Mouse (Mus musculus): ENCODE measurements around the gene Opcml. TPM values are rescaled to one million over a fixed set of nuclear protein-coding genes. Genes with fewer than 3 reads are reported as not detected.
A peak's percentile ranks its signal among the peaks of the same experiment; 100 is the strongest.

The Opcml gene
- total RNA-seq, 2 experiments from 2014 or later, result 210 to 230 TPM

- no peak for DNase-seq (ENCODE audit: low spot score in 2 of 2)
Observed at GRCm38 (mm10) chr9:27998767-27999166, 208.2 kb downstream of the Opcml start.

GRCm38 (mm10) chr9:28003131-28003530 lies 212.6 kb downstream of the Opcml start:
- no peak for DNase-seq (ENCODE audit: low spot score in 2 of 2)

DNA sequence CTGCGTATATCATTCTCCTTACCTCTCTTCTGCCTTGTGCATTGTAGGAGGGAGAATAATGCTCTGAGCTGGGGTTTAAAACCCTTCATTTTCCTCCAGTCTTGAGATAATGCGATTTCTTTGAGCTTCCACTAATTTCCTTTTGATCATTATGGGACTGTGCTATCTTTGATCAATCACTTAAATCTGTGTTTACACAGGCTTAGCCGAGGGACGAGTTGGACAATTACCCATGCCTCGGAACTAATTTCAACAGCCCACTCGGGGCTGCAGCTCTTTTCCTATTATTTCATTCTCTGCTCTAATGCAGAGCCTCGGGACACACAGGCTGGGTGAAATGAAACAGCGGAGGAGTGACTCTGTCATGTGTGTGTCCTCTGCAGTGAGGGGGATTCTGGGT lies 220.9 kb downstream of the Opcml start:
- DNase-seq (ENCODE audit: low spot score in 2 of 2), result no peak

DNA sequence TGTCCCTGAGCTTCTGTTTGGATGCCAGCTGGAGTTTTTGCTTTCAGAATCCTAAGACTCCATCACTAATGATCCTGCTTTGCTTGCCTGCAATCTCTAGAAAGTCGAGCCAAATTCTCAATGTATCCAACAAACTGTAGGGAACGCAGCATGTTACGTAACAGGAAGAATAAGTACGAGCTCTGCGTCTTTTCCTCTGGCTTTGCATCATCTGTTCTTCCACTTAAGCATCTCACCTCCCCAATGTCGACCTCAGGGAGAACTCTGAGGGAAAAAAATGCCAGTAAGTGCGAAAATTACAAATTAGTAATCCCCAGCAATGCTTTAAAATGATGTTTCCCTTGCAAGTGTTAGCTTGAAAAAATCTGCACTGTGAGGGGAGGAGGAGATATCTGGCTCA lies 222.1 kb downstream of the Opcml start:
- DNase-seq (ENCODE audit: low spot score in 2 of 2), result peak in 1 of 2 experiments; percentile 26

DNA sequence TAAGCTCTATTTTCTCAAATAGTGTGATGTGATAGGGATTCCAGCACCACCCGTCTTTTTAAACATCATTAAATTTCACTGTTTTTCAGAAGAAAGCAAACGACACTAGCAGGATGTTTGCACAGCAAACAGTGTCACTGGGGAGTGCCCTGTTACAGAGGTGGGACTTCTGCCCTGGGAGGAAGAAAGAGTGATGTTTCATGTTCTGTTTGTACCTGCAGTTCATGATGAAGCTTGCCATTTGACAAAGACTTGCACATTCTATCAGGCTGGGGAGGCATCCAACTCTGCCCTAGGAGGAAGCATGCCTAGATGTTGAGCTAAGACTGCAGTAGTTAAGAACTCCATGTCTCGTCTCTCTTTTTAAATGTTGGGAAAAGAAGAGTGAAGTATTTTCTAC lies 222.6 kb downstream of the Opcml start:
- DNase-seq (ENCODE audit: low spot score in 2 of 2), result no peak

GRCm38 (mm10) chr9:28028156-28028555 lies 237.6 kb downstream of the Opcml start:
- no peak for DNase-seq (ENCODE audit: low spot score in 2 of 2)

DNA sequence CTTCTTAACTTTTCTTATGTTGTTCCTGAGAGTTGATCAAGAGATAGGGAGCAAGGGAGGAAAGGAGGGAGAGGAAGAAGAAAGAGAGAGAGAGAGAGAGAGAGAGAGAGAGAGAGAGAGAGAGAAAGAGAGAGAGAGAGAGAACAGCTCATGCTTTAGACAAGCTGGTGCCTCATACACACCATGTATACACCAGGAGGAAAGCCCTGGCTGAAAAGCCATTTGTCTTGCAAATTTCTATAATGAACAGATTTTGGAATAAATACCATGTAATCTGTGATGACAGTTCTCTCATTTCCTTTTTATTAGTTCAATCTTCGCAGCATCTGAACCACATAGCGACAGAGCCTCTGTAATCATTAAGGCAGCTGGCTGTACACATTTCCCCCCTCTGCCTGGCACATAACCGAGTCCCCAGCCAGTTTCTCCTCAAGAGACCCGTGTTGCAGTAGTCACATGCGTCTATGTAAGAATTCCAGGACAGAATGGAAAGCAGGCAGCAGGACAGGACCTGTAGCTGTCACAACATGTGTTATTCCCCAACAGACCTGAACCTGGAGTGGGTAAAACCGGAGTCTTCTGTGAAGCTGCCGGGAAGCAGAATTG lies 238.3 kb downstream of the Opcml start:
- DNase-seq (ENCODE audit: low spot score in 2 of 2), result no peak

DNA sequence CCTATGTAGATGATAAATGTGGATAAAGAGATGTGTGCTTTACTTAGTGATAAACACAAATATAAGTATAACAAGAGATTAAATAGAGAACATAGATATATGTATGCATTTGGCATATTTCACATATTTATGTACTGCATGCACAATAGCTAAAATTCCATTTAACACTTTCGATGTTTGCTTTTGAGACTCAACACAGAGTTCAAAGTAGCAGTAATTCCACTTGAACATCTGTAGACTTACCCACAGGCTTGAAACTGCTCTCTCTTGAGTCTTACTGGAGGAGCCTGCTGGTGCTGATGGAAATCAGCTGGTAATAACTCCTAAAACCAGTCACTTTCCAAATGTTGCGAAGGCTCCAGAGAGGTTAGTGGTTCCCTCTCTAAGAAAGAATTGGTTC lies 258.6 kb downstream of the Opcml start:
- DNase-seq (ENCODE audit: low spot score in 2 of 2), result no peak

DNA sequence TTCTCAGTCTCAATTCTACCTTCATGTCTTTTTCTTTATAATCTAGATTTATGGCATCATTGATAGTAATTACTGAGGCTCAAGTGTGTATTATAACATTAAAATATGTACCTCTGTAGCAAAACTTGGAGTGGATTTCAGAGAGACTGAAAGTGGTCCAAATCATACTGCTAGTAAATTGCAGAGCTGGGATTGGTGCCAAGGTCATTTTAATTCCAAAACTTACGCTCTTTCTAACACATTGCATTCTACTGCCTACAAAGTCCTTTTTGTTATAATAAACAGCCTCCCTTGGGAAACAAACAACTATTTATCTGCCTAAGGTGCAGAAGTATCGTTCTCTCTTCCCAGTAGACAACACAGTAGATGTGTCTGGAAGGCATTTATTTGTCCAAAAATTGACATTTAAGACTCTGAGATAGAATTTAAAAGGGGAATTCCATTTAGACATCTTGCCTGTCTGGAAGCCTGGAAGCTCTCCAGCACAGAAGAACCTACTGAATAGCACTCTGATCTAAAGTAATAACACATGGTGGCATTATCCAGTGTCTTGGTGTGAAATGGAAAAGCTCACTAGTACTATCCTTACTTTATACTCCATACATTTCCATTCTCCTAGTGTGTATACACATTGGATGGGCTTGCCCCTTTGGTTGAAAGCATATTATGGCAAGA lies 266.7 kb downstream of the Opcml start:
- no peak for DNase-seq (ENCODE audit: low spot score in 2 of 2)

- DNase-seq (ENCODE audit: low spot score in 2 of 2), result no peak
Observed at GRCm38 (mm10) chr9:28065126-28065525, 274.6 kb downstream of the Opcml start.

- DNase-seq (ENCODE audit: low spot score in 2 of 2), result no peak
Observed at GRCm38 (mm10) chr9:28080694-28081093, 290.1 kb downstream of the Opcml start.

DNA sequence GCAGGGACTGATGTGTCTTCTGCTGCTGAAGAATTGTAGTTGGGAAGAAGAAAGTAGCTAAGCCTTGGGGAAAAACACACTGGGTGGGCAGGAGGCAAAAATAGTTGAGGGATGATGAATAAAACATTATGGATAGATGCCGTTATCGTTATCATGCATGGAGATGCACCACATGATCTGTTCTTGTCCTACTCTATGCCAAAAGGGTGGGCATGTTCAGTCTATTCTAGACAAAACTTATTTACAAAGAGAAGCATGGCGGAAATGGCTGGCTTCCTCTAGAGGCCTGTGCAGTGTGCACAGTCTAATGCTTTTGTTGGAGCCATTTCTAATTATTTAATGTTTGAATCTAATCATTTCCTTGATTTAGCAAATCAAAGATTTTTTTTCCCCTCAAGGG lies 293.2 kb downstream of the Opcml start:
- DNase-seq (ENCODE audit: low spot score in 2 of 2), result no peak

DNA sequence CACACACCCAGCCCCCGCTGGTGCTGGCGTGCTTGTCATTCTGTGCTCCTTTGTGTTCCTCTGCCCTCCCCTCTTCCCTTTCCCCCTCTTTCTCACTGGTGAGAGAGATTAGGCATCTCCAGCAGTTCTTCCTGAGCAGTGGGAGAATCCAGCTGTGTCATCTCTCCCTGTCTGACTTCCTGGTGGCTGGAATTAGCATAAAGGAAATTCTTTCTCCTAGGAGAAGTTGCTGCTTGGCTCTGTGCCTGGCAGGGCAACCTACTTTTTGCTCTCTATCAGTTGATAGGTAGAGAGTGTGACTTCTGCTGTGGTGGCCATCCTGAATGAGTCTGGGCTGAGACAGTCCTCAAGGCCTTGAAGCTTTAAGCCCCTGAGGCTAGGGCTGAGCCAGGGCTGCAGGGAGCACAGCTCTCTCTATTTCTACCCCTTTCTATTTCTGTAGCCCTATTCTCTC lies 293.7 kb downstream of the Opcml start:
- DNase-seq (ENCODE audit: low spot score in 2 of 2), result no peak

- no peak for DNase-seq (ENCODE audit: low spot score in 2 of 2)
Observed at GRCm38 (mm10) chr9:28091395-28091794, 300.8 kb downstream of the Opcml start.

GRCm38 (mm10) chr9:28094722-28095121 lies 304.1 kb downstream of the Opcml start:
- peak in 1 of 2 experiments; percentile 24 for DNase-seq (ENCODE audit: low spot score in 2 of 2)

- no peak for DNase-seq (ENCODE audit: low spot score in 2 of 2)
Observed at GRCm38 (mm10) chr9:28096204-28096603, 305.6 kb downstream of the Opcml start.

- DNase-seq (ENCODE audit: low spot score in 2 of 2), result no peak
Observed at GRCm38 (mm10) chr9:28101981-28102380, 311.4 kb downstream of the Opcml start.

DNA sequence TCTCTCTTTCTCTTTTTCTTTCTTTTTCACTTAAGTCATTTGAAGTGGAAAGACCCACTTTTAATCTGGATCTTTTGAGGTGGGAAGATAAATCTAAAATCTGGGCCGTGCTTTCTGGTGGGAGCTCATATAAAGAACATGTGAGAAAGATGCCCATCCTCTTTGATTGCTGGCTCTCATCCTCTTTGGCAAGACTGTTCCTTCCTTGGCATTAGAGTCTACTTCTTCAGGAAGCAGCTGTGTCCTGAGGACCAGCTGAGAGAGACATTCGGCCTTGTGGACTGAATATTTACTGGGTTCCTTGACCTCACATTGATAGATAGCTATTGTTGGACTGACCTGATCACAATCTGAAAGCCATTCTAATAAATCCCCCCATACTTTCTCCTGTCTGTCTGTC lies 331.3 kb downstream of the Opcml start:
- no peak for DNase-seq (ENCODE audit: low spot score in 2 of 2)

- no peak for DNase-seq (ENCODE audit: low spot score in 2 of 2)
Observed at GRCm38 (mm10) chr9:28128735-28129134, 338.2 kb downstream of the Opcml start.

- DNase-seq (ENCODE audit: low spot score in 2 of 2), result no peak
Observed at GRCm38 (mm10) chr9:28131521-28131920, 340.9 kb downstream of the Opcml start.

DNA sequence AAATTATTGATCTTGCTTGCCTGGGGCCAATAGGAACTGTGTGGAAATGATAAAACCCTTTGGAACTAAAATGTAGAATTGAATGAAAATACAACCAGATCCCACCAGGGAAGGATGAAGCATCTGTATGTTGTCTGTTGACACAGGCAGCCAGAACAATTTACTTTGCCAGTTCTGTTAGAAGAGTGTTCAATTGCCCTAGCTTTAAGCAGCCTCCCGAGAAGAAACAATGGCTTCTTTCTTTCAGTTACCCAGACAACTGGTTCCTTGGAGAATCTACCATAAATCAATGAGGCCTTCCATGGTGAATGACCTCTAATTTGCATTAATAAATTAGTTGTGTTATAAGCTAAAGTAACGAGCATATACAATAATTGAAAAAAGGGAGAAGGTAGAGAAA lies 346.0 kb downstream of the Opcml start:
- DNase-seq (ENCODE audit: low spot score in 2 of 2), result no peak

DNA sequence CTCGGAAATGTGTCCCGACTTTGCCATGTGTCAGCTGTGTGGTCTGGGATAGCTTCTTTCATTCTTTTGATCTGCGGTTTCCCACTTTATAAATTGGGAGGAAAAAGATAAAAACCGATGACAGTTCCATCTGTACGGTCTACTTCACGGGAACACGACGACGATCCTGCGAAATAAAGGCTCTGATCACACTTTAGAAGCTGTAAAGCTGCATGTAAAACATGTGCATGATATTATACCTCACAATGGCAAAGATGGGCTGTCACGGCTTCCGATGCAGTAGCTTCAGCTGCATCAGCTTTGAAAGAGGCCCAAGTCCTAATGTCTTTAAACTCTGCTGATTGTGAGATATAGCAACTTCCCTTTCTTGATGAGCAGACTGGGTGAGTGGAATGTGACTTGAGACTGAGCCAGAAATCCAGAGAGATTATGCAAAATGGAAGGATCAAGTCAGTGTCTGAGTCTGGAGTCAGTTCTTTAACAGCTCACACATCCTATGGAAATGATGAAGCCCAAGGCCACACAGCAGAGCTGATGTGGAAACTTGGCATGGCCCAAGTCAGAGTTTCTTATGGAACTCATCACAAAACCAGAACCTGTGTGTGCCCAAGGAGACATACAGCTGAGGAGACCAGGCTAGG lies 349.5 kb downstream of the Opcml start:
- no peak for DNase-seq (ENCODE audit: low spot score in 2 of 2)

DNA sequence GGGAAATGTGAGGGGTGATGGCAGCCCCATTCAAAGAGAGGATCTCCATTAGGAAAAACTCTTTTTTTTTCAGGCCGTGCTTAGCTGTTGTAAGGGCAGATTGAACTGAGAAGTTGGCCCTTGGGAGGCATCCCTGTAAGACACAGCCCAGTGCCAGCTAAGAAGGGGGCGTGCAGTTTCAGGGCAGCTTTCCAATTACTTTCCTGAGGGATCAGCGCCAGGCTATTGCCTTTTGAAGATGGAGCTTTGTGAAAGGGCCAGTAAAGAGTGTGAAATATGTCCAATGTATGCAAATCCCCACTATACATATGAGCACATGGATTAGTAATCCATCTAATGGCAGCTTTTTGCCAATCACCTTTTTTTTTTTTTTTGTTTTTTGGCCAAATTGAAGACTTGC lies 358.9 kb downstream of the Opcml start:
- DNase-seq (ENCODE audit: low spot score in 2 of 2), result peak in 1 of 2 experiments; percentile 29

Data from left cerebral cortex, adult 18-20 months (tissue).